Mouse (Mus musculus) skeletal muscle tissue, adult 2 months (tissue): ENCODE measurements at regions not wholly inside any gene's neighbourhood (a gene's known extent, or its start where the extent isn't known, plus 50 kb on each side); places are given as distances from the start of the nearest gene placed in this dataset.
"Not testable (repeated sequence)": the region's sequence is repeated elsewhere in the genome, so short reads cannot be mapped to it uniquely, and the experiment has no call there.

Experiments used
- DNase-seq: peaks from one replicate; pipeline ENCODE4 v3.0.0-alpha.2; 2012; ENCODE audit warnings: low read depth, low spot score

DNA sequence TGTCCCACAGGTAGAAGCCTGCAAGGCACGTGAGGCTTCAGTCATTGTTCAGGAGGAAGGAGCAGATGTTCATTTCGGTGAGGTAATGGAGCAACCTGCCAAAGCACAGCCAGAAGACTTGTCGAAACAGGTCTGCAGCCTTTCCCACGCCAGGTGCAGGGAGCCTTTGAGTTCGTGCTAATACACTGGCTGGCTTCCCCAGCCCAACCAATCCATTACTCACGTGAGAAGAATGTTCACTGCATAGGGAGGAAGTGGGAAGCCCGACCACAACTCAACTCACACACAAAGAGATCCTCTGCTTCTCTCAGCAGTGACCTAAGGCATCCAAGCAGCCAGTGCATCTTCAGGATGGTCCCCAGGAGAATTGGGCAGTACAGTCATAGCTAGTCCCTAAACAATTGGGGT lies 153.0 kb upstream of the Hes1 start:
- DNase-seq, result no peak

DNA sequence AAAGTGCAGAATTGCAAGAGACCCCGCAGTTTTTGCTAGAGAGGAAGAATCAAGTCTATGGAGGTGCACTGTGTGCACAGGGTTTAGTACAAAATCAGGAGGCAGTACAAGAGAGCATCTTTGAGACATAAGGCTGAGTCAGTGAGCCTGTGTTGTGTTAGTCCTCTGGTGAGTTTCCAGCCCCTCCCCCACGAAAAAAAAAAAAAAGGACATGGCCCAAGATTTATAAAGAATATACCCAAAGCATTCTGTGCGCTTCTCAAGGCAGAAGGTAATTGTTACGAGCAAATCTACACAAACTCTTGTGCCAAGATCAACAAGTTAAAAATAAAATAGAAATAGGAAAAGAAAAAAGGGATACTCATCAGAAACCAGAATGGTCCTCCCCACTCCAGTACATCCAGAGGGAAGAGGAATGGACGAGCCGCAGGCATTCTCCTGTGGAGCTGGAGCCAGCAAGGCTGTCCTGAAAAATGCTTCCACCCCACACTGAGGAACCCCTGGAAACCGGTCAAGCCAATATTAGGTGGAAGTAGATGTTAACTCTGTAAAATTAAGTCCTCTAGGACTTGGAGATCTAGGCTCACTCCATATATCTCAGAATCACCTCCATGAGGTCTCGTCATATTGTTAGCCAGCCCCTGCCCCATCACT lies 150.7 kb upstream of the Hes1 start:
- no peak for DNase-seq

DNA sequence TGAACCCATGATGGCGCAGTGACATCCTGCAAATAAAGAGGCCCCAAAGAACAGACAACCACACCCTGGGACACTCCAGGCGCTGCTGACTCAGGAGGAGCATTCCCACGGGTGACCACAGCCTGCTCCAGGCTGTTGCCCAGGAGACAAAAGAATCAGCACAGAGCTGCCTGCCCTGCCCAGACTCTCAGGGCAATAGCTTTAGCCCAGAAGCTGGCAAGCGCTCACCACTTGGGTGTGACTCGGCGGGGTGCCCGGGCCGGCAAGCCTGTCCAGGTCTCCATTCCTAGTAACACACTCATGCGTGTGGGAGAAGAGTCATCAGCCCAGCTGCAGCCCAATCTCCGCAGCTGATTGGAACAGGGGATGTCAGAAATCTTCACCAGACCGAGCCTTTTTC lies 148.8 kb upstream of the Hes1 start:
- peak; percentile 87 for DNase-seq

DNA sequence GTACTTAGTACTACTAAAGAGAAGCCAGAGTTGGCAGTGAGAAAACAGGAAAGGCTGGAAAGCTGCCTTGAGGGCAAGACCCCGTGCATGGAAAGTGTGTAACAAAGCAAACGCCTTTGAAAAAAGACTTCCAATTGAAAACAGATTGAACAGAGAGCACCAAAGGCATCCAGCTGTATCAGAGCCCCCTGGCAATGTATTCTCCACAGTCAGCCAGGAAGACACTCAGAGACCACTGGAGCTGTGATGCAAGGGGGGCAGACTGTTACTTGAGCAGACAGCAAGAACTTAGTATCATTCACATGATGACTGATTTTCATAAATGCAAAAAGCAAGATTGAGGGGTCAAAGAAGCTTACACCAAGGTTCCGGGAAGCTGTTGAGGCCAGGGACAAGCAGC lies 146.2 kb upstream of the Hes1 start:
- DNase-seq, result no peak

DNA sequence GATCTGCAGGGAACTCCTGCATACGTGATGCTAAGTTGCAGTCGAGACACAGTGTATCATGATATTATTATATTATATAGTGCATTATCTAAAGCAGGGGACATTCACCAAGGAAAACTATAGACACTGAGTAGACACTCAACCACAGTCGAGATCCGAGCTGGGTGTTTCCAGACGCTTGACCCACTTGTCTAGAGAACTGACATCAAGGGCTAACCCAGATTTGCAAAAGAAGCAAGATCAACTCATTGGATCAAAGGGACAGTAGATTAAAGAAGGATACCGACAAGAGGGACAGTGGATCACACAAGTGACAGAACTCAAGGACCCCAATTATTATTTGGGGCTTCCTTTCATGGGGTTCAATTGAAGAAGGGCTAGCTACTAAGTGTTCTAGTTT lies 145.8 kb upstream of the Hes1 start:
- no peak for DNase-seq

- no peak for DNase-seq
These were observed 143.2 kb upstream of the Hes1 start for GRCm38 (mm10) chr16:29920940-29921339.

DNA sequence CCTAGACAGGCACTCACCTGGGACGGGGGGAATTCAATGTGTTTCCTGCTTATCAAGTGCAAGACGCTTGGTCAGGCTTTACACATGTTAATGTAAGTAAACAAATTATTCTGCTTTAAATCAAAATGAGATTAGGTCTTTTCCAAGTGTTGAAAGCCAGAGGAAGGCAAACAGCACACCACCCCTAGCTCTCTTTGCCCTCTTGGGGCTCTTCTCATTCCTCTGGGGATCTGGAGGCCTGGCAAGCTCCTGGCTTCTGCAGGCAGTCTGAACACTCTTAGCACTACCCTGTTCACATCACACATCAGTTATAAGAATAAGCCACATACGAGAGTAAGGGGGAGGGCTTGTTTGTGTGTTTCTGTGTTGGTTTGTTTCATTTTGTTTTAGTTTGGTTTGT lies 142.8 kb upstream of the Hes1 start:
- DNase-seq, result no peak

DNA sequence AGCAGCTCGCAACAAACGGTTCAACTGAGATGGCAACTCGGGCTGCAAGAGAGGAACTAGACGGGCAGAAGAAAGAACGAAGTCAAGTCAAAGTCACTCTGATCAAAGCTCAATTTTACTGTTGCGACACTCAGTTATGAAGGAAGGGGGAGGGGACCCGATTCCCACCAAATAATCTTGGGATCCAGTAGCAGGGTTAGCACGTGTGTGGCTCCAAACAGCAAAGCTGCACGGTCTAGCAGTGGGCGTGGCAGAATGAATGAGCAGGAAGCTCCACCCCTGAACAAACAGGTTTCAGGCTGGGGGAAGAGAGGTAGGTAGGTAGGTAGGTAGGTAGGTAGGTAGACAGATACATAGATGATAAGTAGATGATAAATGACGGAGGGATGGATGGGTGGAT lies 136.9 kb upstream of the Hes1 start:
- DNase-seq, result not testable (repeated sequence)

DNA sequence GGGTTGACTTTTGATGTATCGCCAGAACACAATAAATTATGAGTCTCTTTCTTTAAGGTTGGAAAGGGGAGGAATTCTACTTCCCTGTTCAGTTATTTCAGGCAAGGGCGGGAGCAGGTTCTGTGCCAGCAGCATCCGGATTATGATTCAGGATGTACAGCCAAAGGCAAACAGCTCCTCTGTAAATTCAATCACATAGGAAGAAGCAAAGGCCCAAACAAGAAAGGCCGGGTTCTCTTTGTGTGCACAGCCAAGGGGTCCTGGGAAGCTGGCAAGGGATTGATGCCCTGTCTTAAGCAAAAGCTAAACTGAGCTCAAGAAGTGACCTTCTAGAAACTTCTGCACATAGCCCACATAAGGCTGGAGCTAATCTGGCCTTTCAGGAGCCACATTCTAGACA lies 135.9 kb upstream of the Hes1 start:
- DNase-seq, result no peak

DNA sequence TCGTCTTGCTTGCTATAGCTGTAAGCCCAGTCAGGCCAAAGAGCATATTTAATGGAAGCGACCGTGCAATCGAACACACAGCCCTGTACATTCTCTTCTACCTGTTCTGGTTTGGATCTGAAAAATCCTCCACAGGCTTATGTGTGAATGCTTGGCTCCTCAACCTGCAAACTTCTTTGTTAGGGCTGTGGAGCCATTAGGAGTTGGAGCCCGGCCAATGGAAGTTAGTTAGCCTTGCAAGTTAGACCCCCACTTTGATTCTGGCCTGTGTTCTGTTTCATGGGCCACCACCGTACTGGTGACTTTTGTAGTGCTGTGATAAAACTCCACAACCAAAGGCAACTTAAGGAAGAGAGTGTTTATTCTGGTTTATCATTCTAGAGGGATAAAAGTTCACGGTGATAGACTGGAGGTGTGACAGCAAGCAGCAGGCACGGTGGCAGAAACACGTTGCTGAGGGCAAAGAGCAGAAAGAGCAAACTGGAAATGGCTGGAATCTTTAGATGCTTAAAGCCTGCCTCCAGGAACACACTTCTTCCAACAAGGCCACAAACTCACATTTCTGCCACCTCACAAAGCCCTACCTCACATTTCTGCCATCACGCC lies 132.3 kb upstream of the Hes1 start:
- DNase-seq, result no peak

- DNase-seq, result no peak
These were observed 129.5 kb upstream of the Hes1 start for GRCm38 (mm10) chr16:29934649-29935048.

DNA sequence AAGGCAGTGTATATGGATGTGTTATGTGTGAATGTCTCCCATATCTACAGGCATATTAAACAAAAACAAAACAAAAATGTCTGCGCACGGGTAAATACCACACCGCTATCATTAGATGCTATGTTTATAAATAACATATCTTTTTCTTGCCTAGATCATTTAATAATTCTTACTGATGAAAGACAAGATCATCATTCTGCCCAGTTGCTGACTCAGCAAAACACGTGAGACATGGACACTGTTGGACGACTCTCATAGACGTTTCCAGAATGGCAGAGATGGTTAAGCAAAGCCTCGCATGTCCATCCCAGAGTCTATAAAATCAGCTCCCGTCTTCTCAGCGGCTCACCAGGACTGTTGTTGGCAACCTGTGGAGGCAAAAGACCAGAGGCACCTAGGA lies 125.5 kb upstream of the Hes1 start:
- DNase-seq, result no peak

DNA sequence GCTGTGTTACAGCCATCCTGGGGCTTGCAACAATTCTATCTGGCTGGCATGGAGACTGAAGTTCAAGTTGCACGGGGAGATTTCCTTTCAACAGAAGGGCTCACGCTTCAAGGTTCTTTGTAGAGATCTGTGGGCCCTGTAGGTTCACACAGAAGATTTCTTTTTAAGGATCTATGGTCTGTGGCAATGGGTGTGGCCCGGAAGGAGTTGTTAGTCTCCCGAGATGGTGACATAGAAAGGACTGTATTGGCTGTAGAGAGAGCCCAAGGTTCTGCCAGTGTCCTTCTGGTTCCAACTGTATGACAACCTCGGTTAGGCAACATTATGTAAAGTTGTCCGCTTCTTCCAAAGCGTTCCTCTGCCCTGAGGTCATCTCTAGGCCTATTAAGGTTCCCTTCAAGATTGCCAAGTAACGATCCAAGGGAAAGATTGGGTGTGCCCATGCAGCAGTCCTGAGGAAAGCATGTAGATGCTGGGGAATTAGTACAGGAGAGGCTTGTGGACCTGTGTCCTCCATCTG lies 124.8 kb upstream of the Hes1 start:
- DNase-seq, result peak; percentile 78

GRCm38 (mm10) chr16:29939869-29940707 lies 124.1 kb upstream of the Hes1 start:
- peak; percentile 74 for DNase-seq

- no peak for DNase-seq
These were observed 122.1 kb upstream of the Hes1 start for GRCm38 (mm10) chr16:29942111-29942510.

DNA sequence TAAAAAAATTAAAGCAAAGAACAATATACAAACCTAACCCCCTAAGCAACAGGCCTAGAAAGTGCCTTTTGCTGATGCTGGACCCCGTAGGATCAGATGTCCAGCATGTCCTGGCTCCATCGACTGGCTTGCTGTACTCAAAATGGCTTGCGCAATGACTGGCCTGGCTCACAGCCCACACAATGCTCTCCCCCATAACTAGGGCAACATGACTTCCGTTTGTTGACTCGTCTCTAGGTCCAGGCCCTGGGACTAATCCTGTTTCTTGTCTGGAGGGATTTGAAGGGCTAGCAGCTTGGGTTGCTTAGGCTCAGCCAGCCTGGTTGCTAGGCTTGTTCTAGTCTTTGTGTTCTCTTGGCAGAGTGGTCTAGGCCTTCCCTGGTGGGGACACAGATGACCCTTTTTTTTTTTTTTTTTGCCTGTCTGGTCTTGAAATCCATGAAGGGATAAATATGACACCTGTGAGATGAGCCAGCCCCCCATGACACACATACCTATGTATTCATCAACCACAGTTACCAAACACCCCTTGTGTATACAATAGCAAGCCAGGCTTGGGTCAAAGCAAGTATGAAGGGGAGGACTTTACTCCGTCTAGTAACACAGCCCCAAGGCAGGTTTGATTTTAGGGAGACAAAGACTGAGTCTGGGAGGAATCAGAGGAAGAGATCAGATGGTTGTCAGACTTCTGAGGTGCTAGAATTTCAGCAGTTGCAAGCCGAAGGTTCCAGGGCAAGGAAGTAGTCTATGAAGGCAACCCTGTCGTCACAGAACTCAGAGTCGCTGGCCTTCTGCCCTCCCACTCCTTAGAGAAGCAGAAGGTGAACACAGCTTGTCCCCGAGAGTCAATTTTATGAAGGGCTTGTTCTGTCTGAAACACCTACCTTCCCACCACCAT lies 120.0 kb upstream of the Hes1 start:
- peak; percentile 97 for DNase-seq

DNA sequence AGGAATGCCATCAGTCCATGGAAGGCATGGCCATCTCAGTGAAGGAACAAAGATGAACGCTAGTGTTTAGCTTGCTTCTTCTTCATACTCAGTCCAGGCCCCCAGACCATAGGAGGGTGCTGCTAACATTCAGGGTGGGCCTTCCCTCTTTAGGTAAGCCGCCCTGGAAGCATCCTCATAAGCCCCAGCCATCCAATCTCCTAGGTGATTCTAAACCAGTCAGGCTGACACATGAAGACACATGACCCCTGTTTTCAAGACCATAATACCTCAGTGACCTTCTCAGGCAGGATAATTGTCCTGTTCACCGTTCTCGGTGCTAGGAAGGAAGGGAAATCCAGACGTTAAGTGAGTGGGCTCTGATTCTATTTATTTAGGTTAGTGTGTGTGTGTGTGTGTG lies 119.2 kb upstream of the Hes1 start:
- no peak for DNase-seq

GRCm38 (mm10) chr16:29945376-29945890 lies 118.8 kb upstream of the Hes1 start:
- peak; percentile 50 for DNase-seq

GRCm38 (mm10) chr16:29945891-29946598 lies 118.1 kb upstream of the Hes1 start:
- DNase-seq, result peak; percentile 90

- peak; percentile 36 for DNase-seq
These were observed 117.2 kb upstream of the Hes1 start for GRCm38 (mm10) chr16:29946966-29947365.

DNA sequence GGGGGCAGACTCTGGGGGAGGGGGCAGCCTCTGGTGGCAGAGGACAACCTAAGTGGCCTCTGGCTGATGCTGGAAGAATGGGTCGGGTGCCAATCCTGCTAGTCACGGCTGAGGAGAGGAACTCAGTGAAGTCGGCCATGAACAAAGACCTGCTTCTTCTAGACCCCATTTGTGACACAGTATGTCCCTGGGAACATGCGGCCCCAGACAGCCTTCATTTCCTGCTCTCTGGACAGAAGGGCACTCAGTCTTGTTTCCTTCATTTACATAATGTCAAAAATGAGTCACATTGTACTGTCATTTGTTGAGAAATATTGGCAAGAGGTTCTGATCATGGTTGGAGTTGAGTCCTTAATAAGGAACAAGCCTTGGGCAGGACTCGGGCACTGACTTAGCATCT lies 116.5 kb upstream of the Hes1 start:
- no peak for DNase-seq
